Mouse (Mus musculus): ENCODE measurements around the gene Gm49337.

Gene Gm49337

GRCm38 (mm10) chr4:116173072-116173471, at the start of gene Gm49337, which contains the start of gene 1700042G07Rik:
Gene Gm49337, plus strand, starts transcription at chr4:116173384.
Gene 1700042G07Rik, plus strand, starts transcription at chr4:116173372.
- DNase-seq (ENCODE audit: low spot score in 2 of 2): no peak

- peak; percentile 63 to 64 for DNase-seq (ENCODE audit: low spot score in 2 of 2)
These were observed 49.3 kb upstream of the Gm49337 start, which contains the start of the genes Rad54l and Pomgnt1 for GRCm38 (mm10) chr4:116123602-116124519. Gene Rad54l, minus strand, starts transcription at chr4:116123690. Gene Pomgnt1, plus strand, starts transcription at chr4:116123840.

GRCm38 (mm10) chr4:116125803-116126386, 47.3 kb upstream of the Gm49337 start:
- no peak for DNase-seq (ENCODE audit: low spot score in 2 of 2)

- DNase-seq (ENCODE audit: low spot score in 2 of 2): no peak
These were observed 45.2 kb upstream of the Gm49337 start for GRCm38 (mm10) chr4:116127956-116128355.

- DNase-seq (ENCODE audit: low spot score in 2 of 2): no peak
These were observed 40.1 kb upstream of the Gm49337 start for GRCm38 (mm10) chr4:116133126-116133525.

- no peak for DNase-seq (ENCODE audit: low spot score in 2 of 2)
These were observed 38.2 kb upstream of the Gm49337 start for GRCm38 (mm10) chr4:116134990-116135389.

DNA sequence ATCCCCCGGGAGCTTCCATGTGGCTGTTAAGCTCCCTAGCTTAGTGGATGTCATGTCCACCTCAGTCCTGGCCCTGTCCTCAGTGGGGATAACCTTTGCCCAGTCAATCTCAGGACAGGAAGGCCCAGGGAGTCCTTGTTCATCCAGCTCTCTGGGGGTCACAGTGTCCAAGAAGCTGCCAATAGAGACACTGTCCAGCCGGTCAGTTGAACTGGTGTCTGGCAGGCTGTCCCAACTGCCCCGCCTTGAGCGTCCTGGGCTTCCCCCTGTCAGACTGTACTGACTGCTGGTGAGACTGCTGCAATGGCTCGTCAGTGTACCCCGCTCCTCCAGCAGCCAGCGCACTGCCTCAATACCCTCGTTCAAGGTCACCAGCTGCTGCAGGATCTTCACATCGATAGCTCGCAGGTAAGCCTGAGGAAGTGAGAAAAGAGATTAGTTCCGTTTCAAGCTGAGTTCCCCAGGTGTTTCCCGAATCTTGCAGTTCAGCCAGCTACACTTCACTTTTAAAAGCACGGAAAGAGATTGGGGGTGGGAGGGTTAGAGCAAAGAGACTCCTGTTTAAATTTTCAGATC, 35.7 kb upstream of the Gm49337 start:
- no peak for DNase-seq (ENCODE audit: low spot score in 2 of 2)

GRCm38 (mm10) chr4:116140801-116141574, 32.2 kb upstream of the Gm49337 start:
- peak in 1 of 2 experiments; percentile 36 for DNase-seq (ENCODE audit: low spot score in 2 of 2)

- DNase-seq (ENCODE audit: low spot score in 2 of 2): no peak
These were observed 31.4 kb upstream of the Gm49337 start for GRCm38 (mm10) chr4:116141736-116142135.

- DNase-seq (ENCODE audit: low spot score in 2 of 2): no peak
These were observed 30.9 kb upstream of the Gm49337 start for GRCm38 (mm10) chr4:116142269-116142668.

DNA sequence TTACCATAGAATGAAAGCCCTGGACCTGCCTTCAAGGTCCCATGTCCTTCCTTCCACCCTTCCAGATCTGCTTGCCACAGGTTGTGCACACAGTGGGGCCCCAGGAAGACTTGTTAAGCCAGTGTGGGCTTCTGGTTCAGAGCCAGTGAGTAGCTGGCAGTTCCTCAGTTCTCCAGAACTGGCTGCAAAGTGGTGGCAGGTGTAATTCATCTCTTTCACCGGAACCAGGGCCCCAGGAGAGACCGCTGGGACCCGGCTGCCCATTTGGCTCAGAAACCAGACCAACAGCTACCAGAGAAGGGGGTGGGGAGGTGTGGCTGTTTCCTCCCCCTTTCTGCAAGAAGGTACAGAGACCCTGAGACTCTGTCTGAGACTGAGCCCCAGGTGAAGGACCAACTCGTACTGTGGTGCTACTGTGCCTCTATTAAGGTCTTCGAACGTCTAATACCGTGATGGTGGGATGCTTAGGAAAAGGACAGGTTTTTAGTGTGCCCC, 29.8 kb upstream of the Gm49337 start:
- no peak for DNase-seq (ENCODE audit: low spot score in 2 of 2)

DNA sequence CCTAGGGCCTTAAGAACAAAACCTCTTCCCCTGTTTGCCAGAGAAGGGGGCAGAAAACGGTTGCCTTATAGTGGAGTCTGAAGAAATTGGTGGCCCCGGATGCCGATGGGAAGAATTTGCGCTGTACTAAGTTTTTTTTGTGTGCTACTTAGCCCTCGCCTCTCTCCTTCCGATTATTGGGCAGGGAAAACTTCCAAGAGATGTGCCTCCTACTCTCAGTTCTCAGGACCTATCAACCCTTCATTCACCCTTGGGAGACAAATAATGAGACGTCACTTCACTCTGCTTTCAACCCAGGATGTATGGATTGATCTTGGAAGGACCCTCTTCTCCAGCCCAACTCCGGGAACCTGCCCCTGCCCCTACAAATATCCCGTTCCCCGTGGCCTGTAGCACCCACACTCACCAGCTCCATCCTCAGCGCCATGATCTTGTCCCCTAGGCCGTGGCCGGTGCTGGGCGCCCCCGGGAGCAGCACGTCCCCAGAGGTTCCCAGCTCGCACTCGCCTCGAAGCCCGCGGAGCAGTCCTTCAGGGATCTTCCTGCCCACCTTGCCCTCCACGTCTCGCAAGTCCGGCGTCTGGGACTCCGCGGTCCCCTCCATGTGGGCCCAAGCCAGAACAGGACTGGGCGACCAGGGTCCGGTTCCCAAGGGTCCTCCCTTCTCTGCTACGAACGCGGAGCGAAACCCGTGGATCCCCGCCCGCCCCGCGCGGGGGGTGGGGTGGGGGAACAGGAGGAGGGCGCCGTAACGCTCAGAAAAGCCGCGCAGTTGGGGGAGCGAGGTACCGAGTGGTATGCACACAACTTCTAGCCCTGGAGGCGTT, 29.1 kb upstream of the Gm49337 start:
- DNase-seq (ENCODE audit: low spot score in 2 of 2): peak; percentile 55 to 58

DNA sequence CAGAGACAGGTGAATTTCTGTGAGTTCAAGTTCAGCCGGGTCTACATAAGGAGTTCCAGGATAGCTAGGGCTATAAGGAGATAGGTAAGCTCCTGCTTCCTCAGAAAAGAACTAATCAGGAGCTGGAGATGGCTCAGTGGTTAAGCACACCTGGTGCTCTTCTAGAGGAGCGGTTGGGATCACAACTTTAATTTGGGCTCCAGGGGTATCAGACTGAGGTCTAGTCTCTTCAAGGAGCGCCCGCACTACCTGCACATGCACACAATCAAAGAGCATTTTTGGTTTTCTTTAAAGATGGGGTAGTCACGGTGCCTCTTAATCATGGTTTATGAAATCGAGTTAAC, 23.4 kb upstream of the Gm49337 start:
- no peak for DNase-seq (ENCODE audit: low spot score in 2 of 2)

DNA sequence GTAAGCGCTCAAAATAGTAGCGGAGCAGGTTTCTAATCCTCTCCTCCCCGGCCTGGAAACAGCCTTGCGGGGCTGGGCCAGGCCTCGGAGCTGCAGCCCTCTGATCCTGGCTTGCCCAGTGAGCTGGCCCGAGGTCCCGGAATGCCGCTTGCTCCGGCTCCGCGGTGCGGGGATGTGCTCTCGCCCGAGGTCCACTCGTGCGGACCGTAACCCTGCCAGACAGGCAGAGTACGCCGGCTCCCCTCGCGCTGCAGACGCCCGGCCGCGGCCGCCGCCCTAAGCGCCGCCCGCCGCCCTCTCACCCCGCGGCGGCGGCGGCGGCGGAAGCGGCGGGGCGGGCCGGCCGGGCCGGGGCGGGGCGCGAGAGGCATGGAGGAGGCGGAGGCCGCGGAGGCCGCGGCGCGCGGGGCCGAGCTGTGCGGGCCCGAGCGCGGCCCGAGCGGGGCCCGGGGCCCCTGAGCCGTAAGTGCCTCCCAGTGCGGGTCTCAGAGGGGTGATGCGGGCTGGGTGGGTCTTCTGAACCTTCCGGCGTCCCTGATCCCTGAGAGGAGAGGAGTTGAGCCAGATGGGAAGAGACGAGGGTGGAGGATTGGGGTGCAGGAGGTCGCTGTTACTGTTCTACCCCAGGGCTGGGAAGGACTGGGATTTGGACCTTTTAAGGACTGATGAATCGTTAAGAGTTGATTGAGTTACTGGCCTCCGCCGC, 22.9 kb upstream of the Gm49337 start:
- no peak for DNase-seq (ENCODE audit: low spot score in 2 of 2)

GRCm38 (mm10) chr4:116150862-116151221, 22.3 kb upstream of the Gm49337 start:
- DNase-seq (ENCODE audit: low spot score in 2 of 2): no peak

DNA sequence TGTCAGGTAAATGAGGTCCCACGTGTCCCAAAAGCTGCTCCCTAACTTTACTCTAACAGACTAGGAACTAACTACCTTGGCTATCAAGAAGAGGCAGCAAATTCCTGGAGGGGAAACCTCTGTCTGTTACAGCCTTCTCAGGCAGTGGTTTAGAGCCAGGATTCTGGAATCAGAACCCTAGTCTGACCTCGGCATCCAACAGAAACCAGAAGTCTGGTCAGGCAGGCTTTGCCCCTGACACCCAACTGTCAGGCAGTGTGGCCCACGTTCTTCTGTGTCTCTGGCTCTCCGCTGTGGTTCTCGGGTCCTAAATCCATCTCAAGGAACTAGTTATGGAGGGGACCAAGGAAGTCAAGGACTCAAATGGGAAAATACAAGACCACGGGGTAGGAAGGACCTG, 21.9 kb upstream of the Gm49337 start, which contains the start of gene Lurap1:
Gene Lurap1 (minus strand): TSS at position 101 of the 400 bp plus-strand sequence.
- no peak for DNase-seq (ENCODE audit: low spot score in 2 of 2)

GRCm38 (mm10) chr4:116152702-116153101, 20.5 kb upstream of the Gm49337 start:
- DNase-seq (ENCODE audit: low spot score in 2 of 2): no peak

DNA sequence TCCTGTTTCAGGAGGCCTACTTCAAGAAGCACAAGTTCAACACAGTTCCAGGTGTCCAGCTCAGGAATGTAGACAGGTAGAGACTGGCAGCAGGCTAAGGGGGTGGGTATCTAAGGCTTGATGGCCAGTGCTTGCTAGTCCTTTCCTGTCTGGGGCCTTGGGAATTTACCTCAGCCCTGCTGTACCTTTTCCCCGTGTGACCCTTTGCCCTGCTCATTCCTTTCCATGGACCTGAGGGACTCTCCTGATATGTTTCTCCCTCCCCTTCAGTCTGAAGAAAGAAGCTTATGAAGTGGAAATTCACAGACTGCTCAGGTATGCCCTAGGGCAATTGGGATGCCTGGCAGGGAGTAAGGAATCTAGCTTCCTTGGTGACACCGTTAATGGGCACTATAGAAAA, 15.3 kb upstream of the Gm49337 start:
- no peak for DNase-seq (ENCODE audit: low spot score in 2 of 2)

- DNase-seq (ENCODE audit: low spot score in 2 of 2): peak in 1 of 2 experiments; percentile 45
These were observed 13.3 kb upstream of the Gm49337 start for GRCm38 (mm10) chr4:116159912-116160311.

DNA sequence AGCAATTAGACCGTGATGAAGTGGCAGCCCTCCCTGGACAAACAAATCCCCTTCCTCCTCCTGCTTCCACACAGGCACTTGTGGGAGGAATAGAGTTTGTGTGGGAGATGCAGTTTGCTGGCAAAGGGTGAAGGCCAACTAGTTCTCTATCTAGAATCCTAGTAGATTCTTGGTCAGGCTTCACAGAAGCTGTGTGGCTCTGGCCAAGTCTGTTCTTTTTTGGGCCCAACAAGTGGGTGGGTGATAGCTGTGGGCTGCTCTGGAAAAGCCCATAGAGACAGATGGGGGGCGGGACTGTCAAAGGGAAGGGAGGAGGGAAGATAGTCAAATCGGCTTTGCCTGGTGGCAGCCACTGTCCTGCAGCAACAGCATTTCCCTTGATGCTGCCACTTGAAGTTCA, 12.4 kb upstream of the Gm49337 start:
- DNase-seq (ENCODE audit: low spot score in 2 of 2): peak; percentile 71 to 90

Data from right cerebral cortex, postnatal 36 days (tissue).